Mouse (Mus musculus) kidney, adult 2 months (tissue): ENCODE data around the gene Spp2.

Experiments
- CTCF ChIP-seq: fragments of 200-500 bp; conservative IDR thresholded peaks from 2 replicates; pipeline ENCODE4 v1.5.1; 2011; ENCODE audit warnings: low read depth, mild to moderate bottlenecking, control low read depth, low read length, moderate library complexity, mixed read lengths; ENCODE audit not compliant: insufficient read depth, insufficient read length
- POLR2A ChIP-seq: fragments of 200-500 bp; IDR thresholded peaks from one replicate; pipeline ENCODE4 v1.6.1; 2011; ENCODE audit warnings: low read depth, low read length, control low read depth

DNA sequence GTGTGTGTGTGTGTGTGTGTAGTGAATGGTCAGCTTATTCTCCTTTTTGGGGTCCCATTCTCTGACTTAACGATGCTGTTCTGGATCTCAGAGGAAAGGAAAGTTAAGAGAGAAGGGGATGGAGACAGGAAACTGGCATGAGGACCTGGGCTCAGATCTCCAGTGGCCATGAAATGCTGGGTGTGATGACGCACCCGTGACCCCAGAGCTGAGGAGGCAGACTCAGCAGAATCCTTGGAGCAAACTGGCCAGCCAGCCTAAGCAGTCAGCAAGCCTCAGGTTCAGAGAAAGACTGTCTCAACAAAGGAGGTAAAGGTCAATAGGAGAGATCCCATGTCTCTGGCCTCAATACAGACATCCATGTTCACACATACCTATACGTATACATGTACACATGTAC, 63.0 kb downstream of the Spp2 start:
- TF ChIP-seq CTCF: no peak
- no peak for TF ChIP-seq POLR2A
